Mouse (Mus musculus) lung, adult 10 weeks (tissue): ENCODE results near the gene Stra6l. TPM values are rescaled to one million over a fixed set of nuclear protein-coding genes. Genes with fewer than 3 reads are reported as not detected.

Experiments used
- polyA plus RNA-seq: library from polyadenylated mRNA; stranded (reverse); fragments of 350-450 nt; fragmentation: Illumina TruSeq; extraction: RNeasy Lipid Tissue Mini Kit (QIAGEN cat#74804); gene quantifications from one replicate; pipeline ENCODE4 v1.2.3, GENCODE M21; 2014; ENCODE audit warnings: low read depth, low replicate concordance; ENCODE audit not compliant: insufficient read depth

Gene Stra6l
- polyA plus RNA-seq, result 0.10 TPM

DNA sequence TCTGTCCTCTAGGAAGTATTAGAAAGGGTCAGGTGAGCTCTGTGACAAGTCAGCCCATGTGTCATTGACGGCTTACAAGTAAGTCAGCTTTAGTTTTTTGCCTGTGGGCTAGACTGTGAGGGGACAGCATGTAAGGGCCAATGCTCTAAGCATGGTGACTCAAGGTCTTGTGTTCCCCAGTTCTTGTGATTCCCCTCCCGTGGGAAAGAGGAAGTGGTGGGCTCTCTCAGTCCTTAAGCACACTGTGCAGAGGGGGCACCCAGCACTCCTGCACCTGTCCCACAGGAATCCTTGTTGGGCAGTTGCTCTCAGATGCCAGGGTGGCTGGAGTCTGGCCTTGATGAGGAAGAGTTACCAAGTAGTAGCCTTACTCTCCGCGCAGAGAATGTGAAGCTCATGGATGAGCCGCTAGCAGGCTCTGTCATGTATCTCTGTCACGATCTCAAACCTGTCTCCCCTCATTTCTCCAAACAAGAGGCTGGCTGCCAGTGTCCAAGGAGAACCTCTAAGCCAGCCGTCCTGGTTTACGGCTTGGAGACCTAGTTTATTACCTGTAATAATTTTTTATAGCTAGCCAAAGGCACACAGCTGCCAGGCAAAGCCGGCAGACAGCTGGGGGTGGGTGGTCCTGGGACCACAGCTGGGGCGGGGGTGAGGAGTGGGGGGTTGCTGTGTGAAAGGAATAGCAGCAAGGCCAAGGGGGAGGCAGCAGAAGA is at the start of gene Stra6l:
TSS of gene Stra6l (plus strand) at position 556 of the 716 bp plus-strand sequence.

DNA sequence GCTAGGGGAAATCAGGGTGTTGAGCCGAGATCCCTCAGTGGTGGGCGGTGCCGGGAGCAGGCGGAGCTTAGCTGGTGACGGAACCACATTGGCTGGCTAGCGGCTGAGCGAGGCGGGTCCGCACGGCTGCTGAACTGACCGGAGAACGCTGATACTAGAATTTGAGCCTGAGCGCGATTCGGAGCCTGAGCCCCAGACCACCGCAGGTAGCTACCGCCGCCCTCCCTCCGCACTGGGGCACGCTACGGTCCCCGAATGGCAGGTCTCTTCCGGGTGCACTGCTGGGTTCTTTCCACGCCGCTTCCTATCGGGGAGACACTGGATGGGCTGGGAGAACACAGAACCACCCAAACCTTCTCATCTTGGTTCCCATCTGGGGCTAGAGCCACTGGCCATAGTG is 49.5 kb upstream of the Stra6l start, which contains the start of gene Aldh1b1:
TSS of gene Aldh1b1 (plus strand) at position 59 of the 400 bp plus-strand sequence.

GRCm38 (mm10) chr4:45826275-45827040 is 22.0 kb upstream of the Stra6l start, which contains the start of gene Igfbpl1:
Igfbpl1 (minus strand) TSS chr4:45826923.

DNA sequence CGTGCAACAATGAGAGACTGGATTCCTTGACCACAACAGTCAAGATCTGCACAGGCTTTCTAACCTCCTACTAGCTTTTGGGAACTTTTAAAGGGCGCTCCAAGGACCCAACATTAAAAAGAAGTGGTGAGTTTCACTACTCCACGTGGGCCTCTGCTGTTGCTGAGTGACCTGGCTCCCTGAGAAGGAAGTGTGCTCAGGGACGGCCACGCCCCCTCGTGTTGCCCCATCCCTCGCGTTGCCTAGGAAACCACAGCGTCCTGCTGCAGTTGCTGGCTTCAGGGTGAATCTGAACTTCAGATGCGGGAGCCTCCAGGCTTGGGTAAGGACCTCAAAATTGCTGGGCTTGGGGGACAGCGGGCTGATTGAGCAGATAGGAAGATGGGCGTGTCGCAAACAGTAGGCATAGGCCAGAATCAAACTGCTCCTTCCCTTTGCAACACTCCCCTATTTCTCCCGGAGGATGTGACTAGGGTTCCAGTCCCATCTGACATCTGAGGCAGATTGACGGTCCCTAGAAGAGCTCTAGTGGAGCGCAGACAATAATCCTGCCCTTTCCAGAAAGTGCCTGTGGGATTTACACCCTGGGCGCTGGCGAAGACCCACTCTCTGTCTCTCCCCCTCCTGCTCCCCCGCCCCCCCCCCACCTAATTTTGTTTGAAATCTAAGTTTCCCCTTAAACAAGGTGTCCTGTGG is 41.8 kb downstream of the Stra6l start, which contains the start of gene Ccdc180:
TSS of gene Ccdc180 (plus strand) at position 238 of the 696 bp plus-strand sequence.

Other genes with a start within 250 kb of the Stra6l start
- gene Aldh1b1, start 49.6 kb upstream of the Stra6l start, polyA plus RNA-seq, result 3.5 TPM
- not detected for gene Igfbpl1, start 21.7 kb upstream of the Stra6l start, polyA plus RNA-seq
- 2.1 TPM for gene Ccdc180, start 41.6 kb downstream of the Stra6l start, polyA plus RNA-seq
- 31.2 TPM for gene Tdrd7, start 116.7 kb downstream of the Stra6l start, polyA plus RNA-seq
- gene Tmod1, start 190.3 kb downstream of the Stra6l start, polyA plus RNA-seq, result 21.7 TPM